ENCODE assay signal across 14 mouse cellular contexts in the genomic region with DNA sequence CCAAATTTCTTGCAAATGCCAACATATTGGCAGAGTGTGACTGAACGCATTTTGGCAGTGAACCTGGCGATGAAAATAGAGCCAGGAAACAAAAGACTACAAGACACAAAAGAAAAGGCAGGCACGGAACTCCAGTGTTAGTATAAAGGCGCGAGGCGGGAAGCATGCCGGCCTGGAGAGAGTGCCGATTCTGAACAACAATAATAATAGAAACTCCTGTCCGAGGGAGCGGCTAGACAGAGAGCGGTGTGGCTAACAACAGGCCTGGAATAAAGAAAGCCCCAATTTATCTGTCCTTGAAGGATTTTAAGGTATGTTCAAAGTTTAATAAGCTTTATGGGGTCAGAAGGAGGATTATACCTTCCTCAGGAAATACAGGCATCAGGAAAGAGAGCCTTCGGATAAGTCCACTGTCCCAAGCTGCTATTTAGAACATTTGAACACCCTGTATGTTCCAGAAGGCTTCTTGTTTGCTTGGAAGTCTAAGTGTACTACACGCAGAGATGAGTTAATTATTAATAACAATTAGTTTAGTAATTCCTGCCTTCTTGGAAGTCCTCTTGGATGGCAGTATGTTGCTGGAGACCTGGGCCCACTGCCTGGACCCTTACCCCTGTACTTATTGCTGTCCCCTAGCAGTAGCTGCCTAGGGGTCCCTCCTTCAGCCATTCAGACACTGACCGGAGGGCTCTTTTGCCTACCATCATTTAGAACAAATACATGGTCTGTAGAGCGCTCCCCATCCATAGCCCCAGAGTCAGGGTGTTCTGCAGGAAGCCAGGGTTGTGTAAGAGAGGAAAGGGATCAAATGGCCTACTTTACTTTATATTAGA. TPM values are rescaled to one million over a fixed set of nuclear protein-coding genes. Genes with fewer than 3 reads are reported as not detected.
DNase-seq lines count a peak whose midpoint lies in the region; ATAC-seq and TF ChIP-seq lines count a peak whose summit lies in the region.
"Had no signal": no experiment of that assay in that cellular context is flagged by ENCODE, and none has a peak within 500 bp of the region (broad histone marks: within the 10 kb centered on the region; RNA-seq: fewer than 3 reads in every experiment).

No protein-coding gene starts in this region.

- TF ChIP-seq CTCF in liver, adult 2 months (IDR thresholded peaks at IDR 0.05; ENCODE audit: low read depth, low read length) = no peak

- 23% methylated on average over 15 of the region's 15 CpGs for WGBS in liver, adult 2 months
- 68% methylated on average over 15 of the region's 15 CpGs for WGBS in intestine, embryonic 14.5 days
- WGBS in liver, embryonic 11.5 days = 82% methylated on average over 15 of the region's 15 CpGs
- WGBS in hindbrain, embryonic 10.5 days = 68% methylated on average over 15 of the region's 15 CpGs

- H3K27me3 ChIP-seq in liver, adult 2 months (ENCODE audit: control insufficient read depth, insufficient read depth, low read length) = no peaks in the 10 kb centered on the region
- H3K27me3 ChIP-seq in intestine, embryonic 14.5 days (replicated peaks; ENCODE audit: control insufficient read depth, insufficient read depth, low read length) = no peaks in the 10 kb centered on the region
- H3K27me3 ChIP-seq in liver, embryonic 11.5 days (replicated peaks; ENCODE audit: control insufficient read depth, insufficient read depth, low read length) = no peaks in the 10 kb centered on the region
- H3K27me3 ChIP-seq in hindbrain, embryonic 10.5 days (ENCODE audit: insufficient read depth, poor library complexity, severe bottlenecking) = no peaks in the 10 kb centered on the region
- H3K27me3 ChIP-seq: embryonic facial prominence, embryonic 13.5 days; forebrain, embryonic 13.5 days; heart, embryonic 12.5 days; hindbrain, embryonic 12.5 days had no signal

- H3K9ac ChIP-seq in liver, adult 2 months (ENCODE audit: low read depth, low read length) = peak overlapping the region; percentile 17; the same call in 1 of the 2 replicates
- no peak overlapping the region for H3K9ac ChIP-seq in intestine, embryonic 14.5 days (ENCODE audit: low read length)
- H3K9ac ChIP-seq in liver, embryonic 11.5 days (ENCODE audit: low read depth, low read length) = no peak overlapping the region
- H3K9ac ChIP-seq: embryonic facial prominence, embryonic 13.5 days; forebrain, embryonic 13.5 days; heart, embryonic 12.5 days; hindbrain, embryonic 12.5 days had no signal

- H3K79me2 ChIP-seq in liver, adult 2 months (ENCODE audit: control insufficient read depth, insufficient read depth, low read length) = no peaks in the 10 kb centered on the region

- no peak for ATAC-seq in intestine, embryonic 14.5 days (replicated peaks; ENCODE audit: low FRiP score, low TSS enrichment, low read depth)
- ATAC-seq in liver, embryonic 11.5 days (replicated peaks; ENCODE audit: low FRiP score) = no peak
- ATAC-seq in megakaryocyte progenitor cell, adult 5-6 weeks (replicated peaks; ENCODE audit: poor library complexity) = peak; percentile 17; the same call in 1 of the 2 replicates
- ATAC-seq: activated CD4-positive, CD25-positive, alpha-beta regulatory T cell, adult 4 months had no signal

- no peaks in the 10 kb centered on the region for H3K9me3 ChIP-seq in intestine, embryonic 14.5 days (ENCODE audit: control insufficient read depth, low read length)
- H3K9me3 ChIP-seq in liver, embryonic 11.5 days (ENCODE audit: control insufficient read depth, low read length) = no peaks in the 10 kb centered on the region
- no peaks in the 10 kb centered on the region for H3K9me3 ChIP-seq in hindbrain, embryonic 10.5 days
- H3K9me3 ChIP-seq: embryonic facial prominence, embryonic 13.5 days; forebrain, embryonic 13.5 days; heart, embryonic 12.5 days; hindbrain, embryonic 12.5 days had no signal

- H3K27ac ChIP-seq in liver, adult 2 months (replicated peaks; ENCODE audit: insufficient read depth, low read depth, low read length) = peak overlapping the region; percentile 89
- H3K27ac ChIP-seq in intestine, embryonic 14.5 days (ENCODE audit: low read depth) = peak overlapping the region; percentile 55
- H3K27ac ChIP-seq in liver, embryonic 11.5 days (ENCODE audit: low read depth, low read length) = peak overlapping the region; percentile 73
- H3K27ac ChIP-seq in hindbrain, embryonic 10.5 days = no peak overlapping the region
- H3K27ac ChIP-seq: embryonic facial prominence, embryonic 13.5 days; forebrain, embryonic 13.5 days; hindbrain, embryonic 12.5 days had no signal

- peak; percentile 93 for DNase-seq in liver, adult 2 months (ENCODE audit: extremely low read depth, low read depth, low spot score)
- no peak for DNase-seq in liver
- peak; percentile 58 for DNase-seq in intestine, embryonic 14.5 days (ENCODE audit: low spot score)
- DNase-seq in liver, embryonic 11.5 days (ENCODE audit: low spot score) = no peak
- no peak for DNase-seq in hindbrain, embryonic 10.5 days (ENCODE audit: low spot score)
- DNase-seq in ovary, postnatal 14 days (ENCODE audit: low spot score) = no peak
- DNase-seq: cerebellum, adult 11 months; right cerebral cortex, adult 18-20 months had no signal

- 0 out of 2 replicates have a peak overlapping the region, but pooled peaks have one; percentile 1 for H3K4me2 ChIP-seq in intestine, embryonic 14.5 days (ENCODE audit: low read length)
- H3K4me2 ChIP-seq in liver, embryonic 11.5 days = peak overlapping the region; percentile 1; the same call in 1 of the 2 replicates
- H3K4me2 ChIP-seq: embryonic facial prominence, embryonic 13.5 days; forebrain, embryonic 13.5 days; heart, embryonic 12.5 days; hindbrain, embryonic 12.5 days had no signal

- TF ChIP-seq POLR2A in liver, adult 2 months (IDR thresholded peaks at IDR 0.05; ENCODE audit: extremely low read depth, insufficient read depth, low read length) = no peak

- peak overlapping the region; percentile 24 for H3K4me3 ChIP-seq in liver, adult 2 months (ENCODE audit: insufficient read depth, low read depth, low read length)
- no peak overlapping the region for H3K4me3 ChIP-seq in intestine, embryonic 14.5 days (ENCODE audit: low read depth, low read length)
- H3K4me3 ChIP-seq in liver, embryonic 11.5 days (ENCODE audit: low read depth, low read length) = no peak overlapping the region
- H3K4me3 ChIP-seq in hindbrain, embryonic 10.5 days = no peak overlapping the region
- H3K4me3 ChIP-seq: embryonic facial prominence, embryonic 13.5 days; forebrain, embryonic 13.5 days; heart, embryonic 12.5 days; hindbrain, embryonic 12.5 days had no signal

- H3K4me1 ChIP-seq in liver, adult 2 months (ENCODE audit: control insufficient read depth, insufficient read depth, low read length) = peaks cover 8% of the 10 kb centered on the region
- no peaks in the 10 kb centered on the region for H3K4me1 ChIP-seq in intestine, embryonic 14.5 days (replicated peaks; ENCODE audit: control insufficient read depth, insufficient read depth, low read length)
- H3K4me1 ChIP-seq in liver, embryonic 11.5 days (replicated peaks; ENCODE audit: control insufficient read depth, insufficient read depth, low read length) = no peaks in the 10 kb centered on the region
- 0 out of 2 replicates have a peak, but pooled peaks cover 3% of the 10 kb centered on the region for H3K4me1 ChIP-seq in hindbrain, embryonic 10.5 days (replicated peaks)
- H3K4me1 ChIP-seq: forebrain, embryonic 13.5 days; hindbrain, embryonic 12.5 days had no signal

- no peaks in the 10 kb centered on the region for H3K36me3 ChIP-seq in liver, adult 2 months (ENCODE audit: control insufficient read depth, insufficient read depth, low read length)
- H3K36me3 ChIP-seq in intestine, embryonic 14.5 days (ENCODE audit: control insufficient read depth, insufficient read depth, low read length) = no peaks in the 10 kb centered on the region
- no peaks in the 10 kb centered on the region for H3K36me3 ChIP-seq in liver, embryonic 11.5 days (ENCODE audit: control insufficient read depth, insufficient read depth, low read length)
- H3K36me3 ChIP-seq in hindbrain, embryonic 10.5 days = no peaks in the 10 kb centered on the region
- H3K36me3 ChIP-seq: embryonic facial prominence, embryonic 13.5 days; heart, embryonic 12.5 days; hindbrain, embryonic 12.5 days had no signal

RNA-seq across cellular contexts. Expression of a gene that starts 35.0 kb away (rescaled TPM):
- 0.54 and 0.74 TPM in 2 replicates for total RNA-seq in liver, adult 2 months (2014; rRNA removed)
- polyA plus RNA-seq in liver, adult 2 months (2012; rRNA removed) = 0.02 and 0.05 TPM in 2 replicates
- polyA plus RNA-seq in intestine, embryonic 14.5 days (2014; fragmentation: Nextera tagmentation; extraction: Ambion mirVana) = 15.0 and 17.7 TPM in 2 replicates
- polyA plus RNA-seq in liver, embryonic 11.5 days (2014; fragmentation: Nextera tagmentation; extraction: Ambion mirVana) = 2.7 and 3.7 TPM in 2 replicates
- total RNA-seq in megakaryocyte progenitor cell, adult 5-6 weeks (2015) = 1.9 and 2.0 TPM in 2 replicates
- 2.9 and 3.8 TPM in 2 replicates for total RNA-seq in megakaryocyte progenitor cell, adult 5-6 weeks (2017)
- polyA plus RNA-seq in hindbrain, embryonic 10.5 days (2016; fragmentation: Nextera tagmentation; extraction: Ambion mirVana) = 23.2 and 26.0 TPM in 2 replicates

Comparison
In these comparisons a context has a peak if more than half of its experiments do, and no peak if none do; other contexts are left out.
1. DNase-seq: peak in liver, adult 2 months (single experiment) and intestine, embryonic 14.5 days (single experiment); none in liver (single experiment), liver, embryonic 11.5 days (single experiment), hindbrain, embryonic 10.5 days (single experiment) and ovary, postnatal 14 days (single experiment).